In the genomic region with DNA sequence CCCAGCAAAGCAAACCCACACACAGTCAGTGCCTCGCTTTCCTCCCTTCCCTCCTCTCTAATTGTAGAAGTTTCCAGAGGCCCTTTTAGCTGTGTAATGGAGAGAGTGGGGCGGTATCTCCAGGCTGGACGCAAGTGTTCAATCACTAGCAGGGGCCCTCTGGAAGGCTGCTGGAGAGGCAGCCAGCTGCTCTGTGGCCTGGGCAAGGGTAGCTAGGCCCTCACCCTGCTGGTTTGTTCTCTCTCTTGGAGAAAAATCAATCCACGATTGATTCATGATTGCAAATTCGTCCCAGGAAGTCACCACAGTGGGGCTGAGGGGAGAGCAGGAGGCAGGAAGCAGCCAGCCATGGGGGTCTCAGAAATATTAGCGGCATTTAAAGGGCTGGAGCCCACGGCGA, we compare ENCODE assay signal across 12 mouse cellular contexts.
DNase-seq lines count a peak whose midpoint lies in the region; ATAC-seq and TF ChIP-seq lines count a peak whose summit lies in the region.
"Had no signal": no experiment of that assay in that cellular context is flagged by ENCODE, and none has a peak within 500 bp of the region (broad histone marks: within the 10 kb centered on the region; RNA-seq: fewer than 3 reads in every experiment).

No protein-coding gene starts in this region.

- H3K27me3 ChIP-seq in liver, adult 2 months (ENCODE audit: control insufficient read depth, insufficient read depth, low read length) = no peaks in the 10 kb centered on the region
- no peaks in the 10 kb centered on the region for H3K27me3 ChIP-seq in hindbrain, embryonic 15.5 days
- H3K27me3 ChIP-seq in neural tube, embryonic 14.5 days (ENCODE audit: control insufficient read depth, insufficient read depth, low read length) = no peaks in the 10 kb centered on the region
- H3K27me3 ChIP-seq: neural tube, embryonic 12.5 days had no signal

- TF ChIP-seq POLR2A in liver, adult 2 months (IDR thresholded peaks at IDR 0.05; ENCODE audit: extremely low read depth, insufficient read depth, low read length) = no peak

- no peak; the same call in 1 of the 2 replicates for ATAC-seq in hindbrain, embryonic 15.5 days (ENCODE audit: low FRiP score, low read depth)
- ATAC-seq in neural tube, embryonic 14.5 days (ENCODE audit: low read depth) = peak; percentile 70
- ATAC-seq: forebrain, postnatal 0 days had no signal

- H3K9ac ChIP-seq in liver, adult 2 months (ENCODE audit: low read depth, low read length) = no peak overlapping the region
- no peak overlapping the region for H3K9ac ChIP-seq in hindbrain, embryonic 15.5 days
- no peak overlapping the region for H3K9ac ChIP-seq in neural tube, embryonic 14.5 days (replicated peaks; ENCODE audit: low read depth, low read length)
- H3K9ac ChIP-seq: forebrain, postnatal 0 days; neural tube, embryonic 12.5 days had no signal

- no peaks in the 10 kb centered on the region for H3K36me3 ChIP-seq in liver, adult 2 months (ENCODE audit: control insufficient read depth, insufficient read depth, low read length)
- no peaks in the 10 kb centered on the region for H3K36me3 ChIP-seq in hindbrain, embryonic 15.5 days
- no peaks in the 10 kb centered on the region for H3K36me3 ChIP-seq in neural tube, embryonic 14.5 days (ENCODE audit: control insufficient read depth, insufficient read depth, low read length)
- H3K36me3 ChIP-seq: neural tube, embryonic 12.5 days had no signal

- TF ChIP-seq CTCF in liver, adult 2 months (IDR thresholded peaks at IDR 0.05; ENCODE audit: low read depth, low read length) = no peak

- no peaks in the 10 kb centered on the region for H3K9me3 ChIP-seq in hindbrain, embryonic 15.5 days
- H3K9me3 ChIP-seq in neural tube, embryonic 14.5 days (ENCODE audit: control insufficient read depth, low read length) = no peaks in the 10 kb centered on the region
- H3K9me3 ChIP-seq: neural tube, embryonic 12.5 days had no signal

- peaks cover 5% of the 10 kb centered on the region; the same call in 1 of the 2 replicates for H3K4me1 ChIP-seq in liver, adult 2 months (ENCODE audit: control insufficient read depth, insufficient read depth, low read length)
- H3K4me1 ChIP-seq in hindbrain, embryonic 15.5 days (replicated peaks) = peaks cover 31% of the 10 kb centered on the region
- peaks cover 6% of the 10 kb centered on the region; the same call in 1 of the 2 replicates for H3K4me1 ChIP-seq in neural tube, embryonic 14.5 days (ENCODE audit: control insufficient read depth, insufficient read depth, low read length)

- H3K4me2 ChIP-seq in hindbrain, embryonic 15.5 days = no peak overlapping the region
- no peak overlapping the region for H3K4me2 ChIP-seq in neural tube, embryonic 14.5 days (ENCODE audit: low read depth, low read length)

- peak; percentile 66 for DNase-seq in liver, adult 2 months (ENCODE audit: extremely low read depth, low read depth, low spot score)
- no peak for DNase-seq in liver
- peak; percentile 43 to 67 for DNase-seq in kidney, postnatal 4 days
- no peak for DNase-seq in thymus, adult 18-20 months
- no peak for DNase-seq in thymus, postnatal 4 days
- DNase-seq: forebrain, postnatal 0 days; heart, postnatal 36 days; right cerebral cortex, postnatal 14 days had no signal

- H3K4me3 ChIP-seq in liver, adult 2 months (ENCODE audit: insufficient read depth, low read depth, low read length) = no peak overlapping the region
- no peak overlapping the region for H3K4me3 ChIP-seq in hindbrain, embryonic 15.5 days
- no peak overlapping the region for H3K4me3 ChIP-seq in neural tube, embryonic 14.5 days (ENCODE audit: low read depth, low read length)
- H3K4me3 ChIP-seq: neural tube, embryonic 12.5 days had no signal

- WGBS in liver, adult 2 months = 31% methylated on average over 8 of the region's 8 CpGs
- 52% methylated on average over 8 of the region's 8 CpGs for WGBS in hindbrain, embryonic 15.5 days
- WGBS in neural tube, embryonic 14.5 days = 32% methylated on average over 8 of the region's 8 CpGs

- H3K79me2 ChIP-seq in liver, adult 2 months (ENCODE audit: control insufficient read depth, insufficient read depth, low read length) = no peaks in the 10 kb centered on the region

- H3K27ac ChIP-seq in liver, adult 2 months (replicated peaks; ENCODE audit: insufficient read depth, low read depth, low read length) = no peak overlapping the region
- H3K27ac ChIP-seq in hindbrain, embryonic 15.5 days (replicated peaks) = peak overlapping the region; percentile 59; the same call in 1 of the 2 replicates
- H3K27ac ChIP-seq in neural tube, embryonic 14.5 days (ENCODE audit: low read depth, low read length) = no peak overlapping the region
- H3K27ac ChIP-seq: macrophage; neural tube, embryonic 12.5 days had no signal

Comparison
In these comparisons a context has a peak if more than half of its experiments do, and no peak if none do; other contexts are left out.
1. DNase-seq: peak in liver, adult 2 months (single experiment) and kidney, postnatal 4 days (2 of 2); none in liver (single experiment), thymus, adult 18-20 months (0 of 2) and thymus, postnatal 4 days (single experiment).